Mouse (Mus musculus): ENCODE results near the gene Mxra8.

DNA sequence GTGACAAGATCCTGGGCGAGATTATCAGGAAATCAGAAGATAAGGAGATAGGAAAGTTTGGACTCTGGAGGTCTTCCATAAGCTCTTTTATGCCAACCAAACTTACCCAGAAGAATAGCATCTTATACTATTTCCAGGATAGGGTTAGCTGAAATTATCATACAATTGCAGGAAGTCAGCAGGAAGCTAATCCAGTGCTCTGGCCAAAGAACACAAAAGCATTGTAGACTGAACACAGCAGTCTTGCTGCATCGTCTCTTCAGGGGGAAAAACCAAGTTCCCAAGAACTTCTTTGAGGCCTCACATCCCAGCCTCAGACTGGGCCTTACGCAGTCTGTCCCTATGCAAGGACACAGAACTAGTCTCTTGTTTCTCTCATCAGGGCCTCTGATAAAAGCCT, 44.1 kb downstream of the Mxra8 start:
- no peak for TF ChIP-seq CTCF (IDR thresholded peaks at IDR 0.05; ENCODE audit: low read depth)
- TF ChIP-seq EP300 (optimal IDR thresholded peaks at IDR 0.05) = no peak

All from stomach, postnatal 0 days (tissue).